Mouse (Mus musculus) midbrain, embryonic 11.5 days (tissue): ENCODE data around the gene Pla2g2c. TPM values are rescaled to one million over a fixed set of nuclear protein-coding genes. Genes with fewer than 3 reads are reported as not detected.

Experiments
- ATAC-seq: fragments of 200-750 bp; cut with Nextera tagmentation; 2 replicates; pipeline ENCODE4 v1.8.0; 2017; ENCODE audit warnings: moderate TSS enrichment, moderate library complexity; ENCODE audit not compliant: low FRiP score
- DNase-seq: peaks from one replicate; pipeline ENCODE4 v3.0.0; 2015; ENCODE audit warnings: low spot score; ENCODE audit errors: missing footprints
- H3K27ac ChIP-seq: fragments of 300-500 bp; sonication (generic); 2 replicates; pipeline ENCODE4 v1.5.1; 2014; ENCODE audit warnings: low read depth, low read length
- H3K27me3 ChIP-seq: fragments of 300-500 bp; sonication (generic); 2 replicates; pipeline ENCODE4 v1.6.1; 2014; ENCODE audit warnings: mild to moderate bottlenecking, low read length, moderate library complexity, mixed read lengths; ENCODE audit not compliant: control insufficient read depth, insufficient read depth
- H3K36me3 ChIP-seq: fragments of 300-500 bp; sonication (generic); 2 replicates; pipeline ENCODE4 v1.6.1; 2014; ENCODE audit warnings: mild to moderate bottlenecking, low read length, moderate library complexity, mixed read lengths; ENCODE audit not compliant: control insufficient read depth, insufficient read depth
- H3K4me1 ChIP-seq: fragments of 300-500 bp; sonication (generic); 2 replicates; pipeline ENCODE4 v1.6.1; 2014; ENCODE audit warnings: low read length; ENCODE audit not compliant: control insufficient read depth, insufficient read depth
- H3K4me2 ChIP-seq: fragments of 300-500 bp; sonication (generic); 2 replicates; pipeline ENCODE4 v1.6.1; 2014; ENCODE audit warnings: mild to moderate bottlenecking, moderate library complexity
- H3K4me3 ChIP-seq: fragments of 300-500 bp; sonication (generic); 2 replicates; pipeline ENCODE4 v1.5.1; 2014; ENCODE audit warnings: low read depth, low read length
- H3K9ac ChIP-seq: fragments of 300-500 bp; sonication (generic); 2 replicates; pipeline ENCODE4 v1.6.1; 2014; ENCODE audit warnings: low read length
- H3K9me3 ChIP-seq: fragments of 300-500 bp; sonication (generic); 2 replicates; pipeline ENCODE4 v1.6.1; 2016; ENCODE audit warnings: low read length; ENCODE audit not compliant: control insufficient read depth
- WGBS: fragments of 180-500 bp; shearing (Covaris S2); extraction: QIAGEN DNeasy Blood & Tissue Kit; methylation state at CpG from one replicate; pipeline ENCODE4 v1.1.7; 2014; 5-methylcytosine and 5-hydroxymethylcytosine counted together
- polyA plus RNA-seq: library from polyadenylated mRNA; unstranded; fragments of >200 nt; fragmentation: Nextera tagmentation; extraction: Ambion mirVana; gene quantifications from 2 replicates; pipeline ENCODE4 v1.2.1, GENCODE M21; 2014

The Pla2g2c gene
- polyA plus RNA-seq, 1 experiment from 2014 or later, result 0.96 TPM

- peaks cover 36% of the 10 kb centered on the region for H3K4me1 ChIP-seq
- DNase-seq (peak; percentile 68), ATAC-seq (no peak)
- H3K9ac ChIP-seq, result no peak overlapping the region
- no peak overlapping the region for H3K4me3 ChIP-seq
- H3K27me3 ChIP-seq, result no peaks in the 10 kb centered on the region
- H3K9me3 ChIP-seq, result no peaks in the 10 kb centered on the region
- H3K27ac ChIP-seq, result no peak overlapping the region
- H3K36me3 ChIP-seq, result no peaks in the 10 kb centered on the region
- H3K4me2 ChIP-seq, result no peak overlapping the region
- 35% methylated on average over 12 of the region's 12 CpGs for WGBS
Measured at GRCm38 (mm10) chr4:138693043-138693692, 31.4 kb upstream of the Pla2g2c start.

- Histone ChIP-seq H3K4me2 (no peak overlapping the region), H3K27me3 (no peaks in the 10 kb centered on the region), H3K36me3 (no peaks in the 10 kb centered on the region), H3K9ac (no peak overlapping the region), H3K4me3 (no peak overlapping the region), H3K27ac (no peak overlapping the region), H3K9me3 (no peaks in the 10 kb centered on the region), H3K4me1 (peaks cover 16% of the 10 kb centered on the region)
- 27% methylated on average over 7 of the region's 7 CpGs for WGBS
- ATAC-seq (no peak), DNase-seq (peak; percentile 75)
Measured at GRCm38 (mm10) chr4:138696720-138697119, 27.9 kb upstream of the Pla2g2c start.

GRCm38 (mm10) chr4:138697166-138697860 is 27.3 kb upstream of the Pla2g2c start:
- Histone ChIP-seq H3K4me2 (no peak overlapping the region), H3K36me3 (no peaks in the 10 kb centered on the region), H3K27ac (no peak overlapping the region), H3K9me3 (no peaks in the 10 kb centered on the region), H3K4me3 (no peak overlapping the region), H3K27me3 (no peaks in the 10 kb centered on the region), H3K4me1 (peaks cover 11% of the 10 kb centered on the region; the same call in 1 of the 2 replicates), H3K9ac (no peak overlapping the region)
- ATAC-seq, result no peak
- DNase-seq, result peak; percentile 39
- 46% methylated on average over 10 of the region's 10 CpGs for WGBS

- no peaks in the 10 kb centered on the region for H3K9me3 ChIP-seq
- ATAC-seq (no peak), DNase-seq (peak; percentile 12)
- no peak overlapping the region for H3K27ac ChIP-seq
- peaks cover 7% of the 10 kb centered on the region; the same call in 1 of the 2 replicates for H3K4me1 ChIP-seq
- no peak overlapping the region for H3K9ac ChIP-seq
- H3K27me3 ChIP-seq, result no peaks in the 10 kb centered on the region
- H3K4me2 ChIP-seq, result no peak overlapping the region
- 57% methylated on average over 2 of the region's 2 CpGs for WGBS
- no peaks in the 10 kb centered on the region for H3K36me3 ChIP-seq
- no peak overlapping the region for H3K4me3 ChIP-seq
Measured at GRCm38 (mm10) chr4:138698296-138698695, 26.3 kb upstream of the Pla2g2c start.

GRCm38 (mm10) chr4:138700184-138700982 is 24.2 kb upstream of the Pla2g2c start:
- H3K9me3 ChIP-seq, result no peaks in the 10 kb centered on the region

GRCm38 (mm10) chr4:138701111-138701510 is 23.5 kb upstream of the Pla2g2c start:
- Histone ChIP-seq H3K4me1 (no peaks in the 10 kb centered on the region), H3K4me3 (no peak overlapping the region)

More at GRCm38 (mm10) chr4:138700184-138700982, 24.2 kb upstream of the Pla2g2c start:
- peak; percentile 48; the same call in 1 of the 2 replicates for ATAC-seq
- peak; percentile 92 for DNase-seq
- Histone ChIP-seq H3K27me3 (no peaks in the 10 kb centered on the region), H3K27ac (no peak overlapping the region), H3K9ac (no peak overlapping the region), H3K36me3 (no peaks in the 10 kb centered on the region), H3K4me1 (no peaks in the 10 kb centered on the region), H3K4me2 (no peak overlapping the region), H3K4me3 (no peak overlapping the region)
- WGBS, result 28% methylated on average over 15 of the region's 15 CpGs

GRCm38 (mm10) chr4:138702031-138702430 is 22.6 kb upstream of the Pla2g2c start:
- no peak overlapping the region for H3K4me2 ChIP-seq
- WGBS, result 78% methylated on average over 2 of the region's 2 CpGs
- DNase-seq, result peak; percentile 78

More at GRCm38 (mm10) chr4:138701111-138701510, 23.5 kb upstream of the Pla2g2c start:
- Histone ChIP-seq H3K27me3 (no peaks in the 10 kb centered on the region), H3K9ac (no peak overlapping the region), H3K27ac (no peak overlapping the region), H3K4me2 (no peak overlapping the region), H3K9me3 (no peaks in the 10 kb centered on the region), H3K36me3 (no peaks in the 10 kb centered on the region)
- DNase-seq (peak; percentile 23), ATAC-seq (no peak)
- WGBS, result 73% methylated on average over 8 of the region's 8 CpGs

GRCm38 (mm10) chr4:138702528-138702927 is 22.1 kb upstream of the Pla2g2c start:
- no peaks in the 10 kb centered on the region for H3K4me1 ChIP-seq
- WGBS, result 78% methylated on average over 8 of the region's 8 CpGs
- no peaks in the 10 kb centered on the region for H3K27me3 ChIP-seq
- DNase-seq (peak; percentile 53), ATAC-seq (no peak)
- no peak overlapping the region for H3K4me2 ChIP-seq
- H3K9ac ChIP-seq, result no peak overlapping the region
- no peak overlapping the region for H3K4me3 ChIP-seq
- no peaks in the 10 kb centered on the region for H3K36me3 ChIP-seq
- H3K9me3 ChIP-seq, result no peaks in the 10 kb centered on the region
- no peak overlapping the region for H3K27ac ChIP-seq

More at GRCm38 (mm10) chr4:138702031-138702430, 22.6 kb upstream of the Pla2g2c start:
- Histone ChIP-seq H3K27ac (no peak overlapping the region), H3K9ac (no peak overlapping the region), H3K36me3 (no peaks in the 10 kb centered on the region), H3K9me3 (no peaks in the 10 kb centered on the region), H3K27me3 (no peaks in the 10 kb centered on the region), H3K4me3 (no peak overlapping the region), H3K4me1 (no peaks in the 10 kb centered on the region)
- ATAC-seq, result no peak
